Mouse (Mus musculus): Measurements from ENCODE around the gene Shisa5.

GRCm38 (mm10) chr9:109028421-109028820 lies 9.9 kb upstream of the Shisa5 start:
- TF ChIP-seq GATA1 (IDR thresholded peaks at IDR 0.05; ENCODE audit: low read length), result no peak
- no peak for TF ChIP-seq TAL1 (IDR thresholded peaks at IDR 0.05; ENCODE audit: low read length)
